In genomic region chr4:4076001-4076400, GRCm38 (mm10) we compare ENCODE assay signal across 26 mouse cellular contexts. TPM values are rescaled to one million over a fixed set of nuclear protein-coding genes. Genes with fewer than 3 reads are reported as not detected.
A peak's percentile ranks its signal among the peaks of the same experiment; 100 is the strongest.
DNase-seq lines count a peak whose midpoint lies in the region; ATAC-seq and TF ChIP-seq lines count a peak whose summit lies in the region.
"Had no signal": no experiment of that assay in that cellular context is flagged by ENCODE, and none has a peak within 500 bp of the region (broad histone marks: within the 10 kb centered on the region; RNA-seq: fewer than 3 reads in every experiment).

No protein-coding gene starts in this region.

- TF ChIP-seq POLR2A in lung, adult 2 months (IDR thresholded peaks at IDR 0.05; ENCODE audit: borderline replicate concordance, extremely low read depth, low read depth, low read length) = no peak

- no peak overlapping the region for H3K4me3 ChIP-seq in intestine, postnatal 0 days (ENCODE audit: low read depth, low read length)
- no peak overlapping the region for H3K4me3 ChIP-seq in intestine, embryonic 16.5 days (ENCODE audit: low read length)
- no peak overlapping the region for H3K4me3 ChIP-seq in lung, adult 2 months (replicated peaks; ENCODE audit: extremely low read depth, low read depth, low read length)
- H3K4me3 ChIP-seq: embryonic facial prominence, embryonic 13.5 days; embryonic facial prominence, embryonic 15.5 days; erythroblast, embryonic 14.5 days; forebrain, embryonic 13.5 days had no signal

- no peaks in the 10 kb centered on the region for H3K27me3 ChIP-seq in intestine, postnatal 0 days (replicated peaks; ENCODE audit: control insufficient read depth, insufficient read depth, low read length)
- H3K27me3 ChIP-seq in intestine, embryonic 16.5 days (replicated peaks; ENCODE audit: control insufficient read depth, insufficient read depth, low read length) = no peaks in the 10 kb centered on the region
- H3K27me3 ChIP-seq: embryonic facial prominence, embryonic 13.5 days; embryonic facial prominence, embryonic 15.5 days; forebrain, embryonic 13.5 days had no signal

- peak; percentile 3 for DNase-seq in lung, adult 2 months
- DNase-seq in lung, postnatal 10 days = no peak
- peak; percentile 99 for DNase-seq in fat pad, adult 2 months (ENCODE audit: extremely low read depth, low read depth, low spot score)
- peak; percentile 98 for DNase-seq in gonadal fat pad, adult 2 months (ENCODE audit: low read depth)
- DNase-seq in kidney, postnatal 36 days = no peak
- no peak for DNase-seq in testis, postnatal 10 days (ENCODE audit: low spot score)
- DNase-seq: adrenal gland, adult 2 months; adrenal gland, postnatal 10 days; adrenal gland, postnatal 25 days; cerebellum, adult 11 months; cerebellum, adult 18-20 months; cerebellum, adult 8-10 months; cerebellum, adult 9-11 months; cerebellum, postnatal 14 days; cerebellum, postnatal 36 days; embryo, embryonic 11 days had no signal

- no peak overlapping the region for H3K4me2 ChIP-seq in intestine, postnatal 0 days (replicated peaks; ENCODE audit: low read depth)
- no peak overlapping the region for H3K4me2 ChIP-seq in intestine, embryonic 16.5 days (ENCODE audit: low read depth, low read length)
- H3K4me2 ChIP-seq: embryonic facial prominence, embryonic 13.5 days; embryonic facial prominence, embryonic 15.5 days; forebrain, embryonic 13.5 days had no signal

- H3K36me3 ChIP-seq in intestine, postnatal 0 days (ENCODE audit: control insufficient read depth, insufficient read depth) = no peaks in the 10 kb centered on the region
- no peaks in the 10 kb centered on the region for H3K36me3 ChIP-seq in intestine, embryonic 16.5 days (ENCODE audit: control insufficient read depth, insufficient read depth, low read length)
- H3K36me3 ChIP-seq: embryonic facial prominence, embryonic 13.5 days; embryonic facial prominence, embryonic 15.5 days had no signal

- no peak for TF ChIP-seq CTCF in intestine, postnatal 0 days (IDR thresholded peaks at IDR 0.05; ENCODE audit: low read depth)
- TF ChIP-seq CTCF in lung, adult 2 months (IDR thresholded peaks at IDR 0.05; ENCODE audit: insufficient read depth, low read length) = no peak

- no peak overlapping the region for H3K9ac ChIP-seq in intestine, postnatal 0 days (ENCODE audit: low read depth, low read length)
- H3K9ac ChIP-seq in intestine, embryonic 16.5 days (ENCODE audit: low read depth, low read length) = no peak overlapping the region
- H3K9ac ChIP-seq: embryonic facial prominence, embryonic 13.5 days; embryonic facial prominence, embryonic 15.5 days; forebrain, embryonic 13.5 days had no signal

- no peaks in the 10 kb centered on the region for H3K9me3 ChIP-seq in intestine, postnatal 0 days (ENCODE audit: control insufficient read depth)
- no peaks in the 10 kb centered on the region for H3K9me3 ChIP-seq in intestine, embryonic 16.5 days (ENCODE audit: control insufficient read depth, low read length)
- H3K9me3 ChIP-seq: embryonic facial prominence, embryonic 13.5 days; embryonic facial prominence, embryonic 15.5 days; forebrain, embryonic 13.5 days had no signal

- WGBS in intestine, postnatal 0 days = 69% methylated on average over 2 of the region's 2 CpGs
- 95% methylated on average over 2 of the region's 2 CpGs for WGBS in intestine, embryonic 16.5 days
- WGBS in lung, adult 2 months = 83% methylated on average over 2 of the region's 2 CpGs

- H3K4me1 ChIP-seq in intestine, postnatal 0 days (replicated peaks; ENCODE audit: control insufficient read depth, insufficient read depth, low read length) = no peaks in the 10 kb centered on the region
- no peaks in the 10 kb centered on the region for H3K4me1 ChIP-seq in intestine, embryonic 16.5 days (ENCODE audit: control insufficient read depth, insufficient read depth, low read length)
- H3K4me1 ChIP-seq in lung, adult 2 months (ENCODE audit: control insufficient read depth, insufficient read depth, low read length) = no peaks in the 10 kb centered on the region; the same call in 1 of the 2 replicates
- H3K4me1 ChIP-seq: embryonic facial prominence, embryonic 13.5 days; embryonic facial prominence, embryonic 15.5 days; forebrain, embryonic 13.5 days had no signal

- H3K27ac ChIP-seq in intestine, postnatal 0 days (ENCODE audit: low read depth, low read length) = no peak overlapping the region
- no peak overlapping the region for H3K27ac ChIP-seq in intestine, embryonic 16.5 days (ENCODE audit: low read length)
- H3K27ac ChIP-seq: embryonic facial prominence, embryonic 13.5 days; embryonic facial prominence, embryonic 15.5 days; forebrain, embryonic 13.5 days had no signal

- peak; percentile 54; the same call in 1 of the 2 replicates for ATAC-seq in intestine, postnatal 0 days
- no peak for ATAC-seq in intestine, embryonic 16.5 days
- ATAC-seq: forebrain, embryonic 13.5 days; forebrain, embryonic 16.5 days had no signal

RNA-seq across cellular contexts. Expression of gene Sdr16c6, which starts 1.3 kb away (rescaled TPM):
- polyA plus RNA-seq in intestine, postnatal 0 days (2015; fragmentation: Nextera tagmentation; extraction: Ambion mirVana) = 0.65 and 1.1 TPM in 2 replicates
- 0.10 and 0.11 TPM in 2 replicates for polyA plus RNA-seq in intestine, embryonic 16.5 days (2015; fragmentation: Nextera tagmentation; extraction: Ambion mirVana)
- 0.59 TPM in 1 of 2 replicates, not detected in the other for polyA plus RNA-seq in lung, adult 2 months (2012; rRNA removed)
- polyA plus RNA-seq in gonadal fat pad, adult 2 months (2012; rRNA removed) = not detected in 2 replicates
- polyA plus RNA-seq: adrenal gland, adult 2 months; C2C12; embryonic facial prominence, embryonic 11.5 days; erythroblast, embryonic 14.5 days; forebrain, embryonic 11.5 days; forebrain, embryonic 13.5 days; forebrain, embryonic 16.5 days had no signal

Comparison
In these comparisons a context has a peak if more than half of its experiments do, and no peak if none do; other contexts are left out.
1. DNase-seq: peak in lung, adult 2 months (single experiment), fat pad, adult 2 months (single experiment) and gonadal fat pad, adult 2 months (single experiment); none in lung, postnatal 10 days (single experiment), kidney, postnatal 36 days (0 of 2) and testis, postnatal 10 days (single experiment).